Mouse (Mus musculus) splenic B cell, adult 2 months (primary cell): Measurements from ENCODE around the gene 4930415O20Rik.
"Not testable (repeated sequence)": the region's sequence is repeated elsewhere in the genome, so short reads cannot be mapped to it uniquely, and the experiment has no call there.

Experiments used
- DNase-seq: peaks from one replicate; pipeline ENCODE4 v3.0.0-alpha.2; 2011; ENCODE audit warnings: low read depth, low spot score
- H3K27me3 ChIP-seq: 2 replicates; pipeline ENCODE4 v1.6.1; 2012; ENCODE audit warnings: mild to moderate bottlenecking, low read length, moderate library complexity, mixed read lengths; ENCODE audit not compliant: control insufficient read depth, poor library complexity, insufficient read depth, severe bottlenecking
- H3K36me3 ChIP-seq: 2 replicates; pipeline ENCODE4 v1.6.1; 2012; ENCODE audit warnings: mild to moderate bottlenecking, low read length, moderate library complexity, mixed read lengths; ENCODE audit not compliant: control insufficient read depth, poor library complexity, insufficient read depth, severe bottlenecking

The 4930415O20Rik gene

GRCm38 (mm10) chr15:98585421-98585820 lies 14.6 kb downstream of the 4930415O20Rik start:
- no peaks in the 10 kb centered on the region for H3K36me3 ChIP-seq
- no peak for DNase-seq
- no peaks in the 10 kb centered on the region for H3K27me3 ChIP-seq

- DNase-seq, H3K27me3 ChIP-seq, H3K36me3 ChIP-seq: not testable (repeated sequence)
Observed at GRCm38 (mm10) chr15:98586141-98586540, 15.3 kb downstream of the 4930415O20Rik start.

- no peak for DNase-seq
- H3K36me3 ChIP-seq = no peaks in the 10 kb centered on the region
- H3K27me3 ChIP-seq = no peaks in the 10 kb centered on the region
Observed at GRCm38 (mm10) chr15:98587751-98588150, 16.9 kb downstream of the 4930415O20Rik start.

- DNase-seq = no peak
- H3K36me3 ChIP-seq = no peaks in the 10 kb centered on the region
- H3K27me3 ChIP-seq = no peaks in the 10 kb centered on the region
Observed at GRCm38 (mm10) chr15:98589640-98590336, 19.0 kb downstream of the 4930415O20Rik start.

GRCm38 (mm10) chr15:98591396-98591795 lies 20.6 kb downstream of the 4930415O20Rik start:
- no peak for DNase-seq

GRCm38 (mm10) chr15:98594193-98594592 lies 23.4 kb downstream of the 4930415O20Rik start:
- Histone ChIP-seq H3K36me3 (no peaks in the 10 kb centered on the region), H3K27me3 (no peaks in the 10 kb centered on the region)
- no peak for DNase-seq

More at GRCm38 (mm10) chr15:98591396-98591795, 20.6 kb downstream of the 4930415O20Rik start:
- Histone ChIP-seq H3K27me3 (no peaks in the 10 kb centered on the region), H3K36me3 (no peaks in the 10 kb centered on the region)

- DNase-seq = no peak
- H3K27me3 ChIP-seq = no peaks in the 10 kb centered on the region
Observed at GRCm38 (mm10) chr15:98595049-98595448, 24.2 kb downstream of the 4930415O20Rik start.

GRCm38 (mm10) chr15:98596609-98597008 lies 25.8 kb downstream of the 4930415O20Rik start:
- no peaks in the 10 kb centered on the region for H3K27me3 ChIP-seq
- DNase-seq = no peak
- H3K36me3 ChIP-seq = no peaks in the 10 kb centered on the region

More at GRCm38 (mm10) chr15:98595049-98595448, 24.2 kb downstream of the 4930415O20Rik start:
- no peaks in the 10 kb centered on the region for H3K36me3 ChIP-seq

GRCm38 (mm10) chr15:98600036-98600709 lies 29.4 kb downstream of the 4930415O20Rik start:
- no peaks in the 10 kb centered on the region for H3K27me3 ChIP-seq
- DNase-seq = no peak
- H3K36me3 ChIP-seq = no peaks in the 10 kb centered on the region

- Histone ChIP-seq H3K27me3 (no peaks in the 10 kb centered on the region), H3K36me3 (no peaks in the 10 kb centered on the region)
- DNase-seq = no peak
Observed at GRCm38 (mm10) chr15:98601832-98602190, 31.0 kb downstream of the 4930415O20Rik start.

- Histone ChIP-seq H3K36me3 (no peaks in the 10 kb centered on the region), H3K27me3 (no peaks in the 10 kb centered on the region)
- DNase-seq = no peak
Observed at GRCm38 (mm10) chr15:98602191-98602881, 31.5 kb downstream of the 4930415O20Rik start.

- no peaks in the 10 kb centered on the region for H3K36me3 ChIP-seq
- H3K27me3 ChIP-seq = no peaks in the 10 kb centered on the region
- no peak for DNase-seq
Observed at GRCm38 (mm10) chr15:98602921-98603458, 32.2 kb downstream of the 4930415O20Rik start.

- Histone ChIP-seq H3K27me3 (no peaks in the 10 kb centered on the region), H3K36me3 (no peaks in the 10 kb centered on the region)
- no peak for DNase-seq
Observed at GRCm38 (mm10) chr15:98604041-98604575, 33.3 kb downstream of the 4930415O20Rik start.

GRCm38 (mm10) chr15:98606051-98606536 lies 35.3 kb downstream of the 4930415O20Rik start:
- no peaks in the 10 kb centered on the region for H3K36me3 ChIP-seq
- no peak for DNase-seq
- H3K27me3 ChIP-seq = peaks cover 5% of the 10 kb centered on the region; the same call in 1 of the 2 replicates
